Mouse (Mus musculus) Patski (cell line): ENCODE measurements around the gene Fam69b. TPM values are rescaled to one million over a fixed set of nuclear protein-coding genes. Genes with fewer than 3 reads are reported as not detected.
A peak's percentile ranks its signal among the peaks of the same experiment; 100 is the strongest.
"Not testable (repeated sequence)": the region's sequence is repeated elsewhere in the genome, so short reads cannot be mapped to it uniquely, and the experiment has no call there.

Experiments
- ATAC-seq: fragments of 100-300 bp; one replicate; pipeline ENCODE4 v1.8.0; 2021
- CTCF ChIA-PET: fragments of 350-600 bp; sonication (Branson Sonifier 250); formaldehyde crosslinking; loops from one replicate; lab custom pipeline; 2022; ENCODE audit warnings: inconsistent platforms; lab: Charles Lee
- POLR2A ChIA-PET: fragments of 350-600 bp; sonication (Branson Sonifier 250); formaldehyde crosslinking; loops from one replicate; lab custom pipeline; 2022; ENCODE audit warnings: antibody characterized with exemption, inconsistent platforms; lab: Charles Lee
- DNase-seq: peaks from one replicate; pipeline ENCODE4 v3.0.0-alpha.2; 2011; ENCODE audit warnings: low read depth, low spot score
- H3K27me3 ChIP-seq: fragments of 371-371 bp; one replicate; pipeline ENCODE4 v1.5.1; 2021
- CTCF ChIP-seq: fragments of 100-300 bp; IDR thresholded peaks from one replicate; pipeline ENCODE4 v1.5.1; 2021
- in situ Hi-C: fragments of 300-500 bp; cut with MboI; formaldehyde crosslinking; loops from 3 replicates; pipeline ENCODE4 v1.11.1; 2018; ENCODE audit warnings: low pct_unique_long_range_greater_than_20kb, mixed read lengths
- polyA plus RNA-seq: library from polyadenylated mRNA; unstranded; gene quantifications from one replicate; pipeline ENCODE4 v1.2.3, GENCODE M21; 2021

Fam69b gene
- polyA plus RNA-seq, 1 experiment from 2014 or later: 57.3 TPM

DNA sequence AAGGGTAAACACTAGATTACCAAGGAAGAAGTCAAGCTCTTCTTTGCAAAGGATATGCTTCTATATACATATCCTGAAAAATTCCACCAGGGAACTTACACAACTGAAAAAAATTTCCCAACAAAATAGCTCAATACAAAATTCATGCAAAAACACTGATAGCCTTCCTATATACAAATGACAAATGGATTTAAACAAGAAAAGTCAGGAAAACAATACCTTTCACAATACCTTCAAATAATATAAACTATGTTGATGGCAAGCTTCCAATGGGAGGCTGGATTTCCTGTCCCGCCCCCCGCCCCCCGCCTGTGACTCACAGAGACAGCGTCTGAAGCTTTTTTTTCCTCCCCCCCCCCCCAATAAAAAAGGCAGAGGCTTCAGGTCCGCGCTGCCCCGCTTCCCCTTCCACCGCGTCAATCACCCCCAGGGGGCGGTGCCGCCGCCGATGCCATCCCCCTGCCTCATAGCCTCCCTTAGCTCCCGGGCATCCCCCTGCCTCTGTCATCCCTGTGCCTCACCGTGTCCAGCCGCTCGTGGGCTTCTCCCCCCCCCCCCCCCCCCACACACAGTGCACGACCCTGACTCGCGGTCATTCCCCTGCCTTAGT, 33.0 kb downstream of the Fam69b start:
- H3K27me3 ChIP-seq: no peaks in the 10 kb centered on the region
- no peak for TF ChIP-seq CTCF
- ChIA-PET CTCF (no interaction called here), POLR2A (no interaction called here)
- no peak for ATAC-seq
- in situ Hi-C loops: no loop called here
- DNase-seq: no peak

DNA sequence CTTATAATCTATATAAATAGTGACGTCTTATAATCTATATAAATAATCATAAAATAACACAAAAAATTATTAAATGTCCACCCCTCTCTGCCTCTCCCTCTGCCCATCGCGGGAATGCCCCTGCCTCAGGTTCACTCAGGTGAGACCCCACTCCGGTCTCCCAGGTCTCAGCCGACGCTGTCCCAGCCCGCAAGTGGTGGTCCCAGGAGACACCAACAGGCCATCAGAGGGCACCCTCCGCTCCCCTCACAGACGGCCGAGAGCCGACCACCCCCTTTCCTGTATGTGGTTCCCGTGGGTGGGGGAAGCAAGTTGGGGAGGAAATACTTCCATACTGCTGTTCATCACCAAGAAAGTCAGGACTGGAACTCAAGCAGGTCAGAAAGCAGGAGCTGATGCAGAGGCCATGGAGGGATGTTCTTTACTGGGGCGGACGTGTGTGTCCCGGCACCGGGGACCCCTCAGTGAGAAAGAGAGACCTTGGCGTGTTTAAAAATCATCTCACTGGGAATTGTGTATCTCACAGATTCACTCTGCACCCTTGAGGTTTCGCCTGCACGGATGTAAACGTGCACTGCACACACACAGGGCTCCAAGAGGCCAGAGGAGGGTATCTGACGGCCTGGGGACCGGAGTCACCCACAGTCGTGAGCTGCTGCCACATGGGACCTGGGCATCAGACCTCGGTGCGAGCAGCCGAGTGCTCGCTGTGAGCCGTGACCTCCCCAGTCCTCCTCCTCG, 33.7 kb downstream of the Fam69b start:
- no peaks in the 10 kb centered on the region for H3K27me3 ChIP-seq
- in situ Hi-C loops: no loop called here
- ATAC-seq (no peak), DNase-seq (no peak)
- ChIA-PET POLR2A (no interaction called here), CTCF (interaction anchor here (3.6 kb wide), 1 partner anchor 15 kb away, joined by 12 read pairs; no protein-coding TSS in a partner anchor)
- no peak for TF ChIP-seq CTCF

DNA sequence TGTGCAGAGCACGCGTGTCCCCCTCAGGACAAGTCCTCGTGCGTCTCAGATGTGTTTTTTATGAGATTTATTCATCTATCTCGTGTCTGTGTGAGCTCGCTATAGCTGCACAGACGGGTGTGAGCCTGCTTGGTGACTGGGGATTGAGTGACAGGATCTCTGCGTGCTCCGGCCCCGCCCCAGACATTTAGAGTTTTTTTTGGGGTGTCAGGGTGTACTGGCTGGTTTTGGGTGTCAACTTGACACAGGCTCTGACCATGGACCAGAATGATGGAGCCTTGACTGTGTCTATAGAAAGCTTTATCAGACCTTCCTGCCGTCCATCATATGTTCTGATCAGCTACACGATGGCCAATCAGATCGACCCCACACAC, 34.2 kb downstream of the Fam69b start:
- POLR2A ChIA-PET: no interaction called here
- no peaks in the 10 kb centered on the region for H3K27me3 ChIP-seq
- no peak for ATAC-seq
- CTCF ChIA-PET: interaction anchor here (3.6 kb wide), 1 partner anchor 15 kb away, joined by 12 read pairs; no protein-coding TSS in a partner anchor
- no peak for DNase-seq
- TF ChIP-seq CTCF: no peak
- in situ Hi-C loops: no loop called here

DNA sequence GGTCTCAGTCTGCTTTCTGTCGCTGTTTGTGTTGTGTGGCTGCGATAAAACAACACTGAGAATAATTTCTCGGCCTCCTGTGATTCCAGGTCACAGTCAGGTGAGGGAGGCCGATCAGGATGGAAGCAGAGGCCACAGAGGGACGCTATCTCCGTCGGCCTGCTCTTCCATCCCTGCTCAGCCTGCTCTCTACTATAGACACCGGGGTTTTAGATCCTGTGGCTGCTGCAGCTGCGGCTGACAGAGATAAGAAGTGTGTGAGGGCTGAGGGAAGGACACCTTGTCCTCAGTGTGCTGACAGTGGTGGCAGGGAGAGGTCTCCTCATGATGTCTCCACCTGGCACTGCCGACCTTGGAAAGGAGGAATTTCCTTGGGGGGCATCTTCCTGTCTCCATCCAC, 34.9 kb downstream of the Fam69b start:
- in situ Hi-C loops: no loop called here
- TF ChIP-seq CTCF: no peak
- POLR2A ChIA-PET: no interaction called here

DNA sequence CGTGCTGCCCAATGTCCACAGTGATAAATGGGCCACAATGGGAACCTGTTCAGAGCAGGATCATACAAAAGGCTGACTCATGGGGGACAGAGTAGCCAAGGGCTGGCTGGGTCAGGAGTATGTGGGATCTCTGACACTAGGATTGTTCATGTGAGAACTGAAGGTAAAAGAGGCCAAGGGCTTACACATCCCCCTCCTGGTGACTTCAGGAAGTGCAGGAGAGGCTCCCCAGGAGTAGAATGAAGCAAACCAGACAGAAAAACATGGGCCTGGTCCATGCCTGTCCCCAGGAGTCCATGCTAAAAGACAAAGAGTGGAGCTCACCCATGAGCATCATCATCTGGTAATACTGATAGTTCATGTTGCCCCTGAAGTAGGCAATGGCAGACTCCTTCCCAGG, 35.3 kb downstream of the Fam69b start:
- POLR2A ChIA-PET, H3K27me3 ChIP-seq, DNase-seq, in situ Hi-C loops, ATAC-seq: not testable (repeated sequence)
- CTCF ChIA-PET: interaction anchor here (0.8 to 3.6 kb wide), 2 partner anchors 16 to 17 kb away, joined by 3 to 12 read pairs; no protein-coding TSS in a partner anchor
- TF ChIP-seq CTCF: peak; percentile 75

More for the DNA sequence above, 34.9 kb downstream of the Fam69b start:
- DNase-seq: no peak
- ATAC-seq: no peak
- no peaks in the 10 kb centered on the region for H3K27me3 ChIP-seq
- CTCF ChIA-PET: interaction anchor here (3.6 kb wide), 1 partner anchor 16 kb away, joined by 12 read pairs; no protein-coding TSS in a partner anchor

DNA sequence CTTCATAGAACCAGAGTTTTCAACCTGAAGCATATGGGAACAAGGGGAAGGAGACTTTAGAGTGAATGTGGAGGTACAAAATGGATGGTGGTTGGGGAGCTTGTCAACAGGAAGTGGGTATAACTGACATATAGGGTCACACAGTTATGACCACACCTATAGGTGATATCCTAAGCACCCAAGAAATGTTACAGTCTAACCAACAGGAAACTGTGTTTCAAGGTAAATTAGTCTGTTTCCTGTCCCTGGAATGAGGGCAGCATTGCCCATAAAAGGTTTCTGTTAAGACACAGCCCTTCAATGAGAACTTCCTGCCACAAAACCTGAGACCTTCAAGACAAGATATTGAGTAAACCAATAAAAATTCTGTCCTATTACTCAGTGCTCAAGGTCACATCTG, 40.5 kb downstream of the Fam69b start:
- no peak for ATAC-seq
- no peak for TF ChIP-seq CTCF
- in situ Hi-C loops: no loop called here

DNA sequence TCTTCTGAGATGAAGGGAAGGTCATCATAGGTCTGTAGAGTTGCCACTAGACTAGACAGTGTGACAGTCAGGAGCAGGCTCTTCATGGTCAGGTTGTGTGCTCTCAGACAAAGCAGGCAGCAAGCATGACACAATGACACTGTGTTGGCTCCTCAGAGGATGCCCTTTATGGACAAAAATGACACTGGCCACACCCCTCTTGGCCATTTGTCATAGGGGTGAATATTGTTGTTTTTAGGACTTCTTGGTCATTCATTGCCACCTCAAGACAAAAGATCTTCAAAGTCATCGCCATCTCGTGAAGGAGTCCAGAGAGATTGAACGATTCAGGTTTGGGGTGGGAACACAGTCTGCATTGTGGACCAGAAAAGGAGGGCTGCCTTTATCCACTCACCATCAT, 42.9 kb downstream of the Fam69b start, which contains the start of gene Lcn4:
TSS of gene Lcn4 (minus strand) at position 101 of the 400 bp plus-strand sequence.
- DNase-seq (no peak), ATAC-seq (no peak)
- no peak for TF ChIP-seq CTCF
- in situ Hi-C loops: no loop called here
- ChIA-PET CTCF (interaction anchor here (1.1 kb wide), 1 partner anchor 24 kb away, joined by 3 read pairs; no protein-coding TSS in a partner anchor), POLR2A (no interaction called here)
- peaks cover 23% of the 10 kb centered on the region for H3K27me3 ChIP-seq

More for the DNA sequence above, 40.5 kb downstream of the Fam69b start:
- ChIA-PET POLR2A (no interaction called here), CTCF (interaction anchor here (1.1 kb wide), 1 partner anchor 22 kb away, joined by 4 read pairs; no protein-coding TSS in a partner anchor)
- H3K27me3 ChIP-seq: peaks cover 5% of the 10 kb centered on the region
- no peak for DNase-seq

Other genes with a start within 250 kb of the Fam69b start
- 32.7 TPM for gene Snapc4, start 247.8 kb upstream of the Fam69b start, polyA plus RNA-seq
- 89.9 TPM for gene Entr1, start 239.1 kb upstream of the Fam69b start, polyA plus RNA-seq
- 99.2 TPM for gene Pmpca, start 239.1 kb upstream of the Fam69b start, polyA plus RNA-seq
- gene Inpp5e, start 219.3 kb upstream of the Fam69b start, polyA plus RNA-seq: 31.6 TPM
- gene Sec16a, start 183.2 kb upstream of the Fam69b start, polyA plus RNA-seq: 49.4 TPM
- gene Notch1, start 111.8 kb upstream of the Fam69b start, polyA plus RNA-seq: 7.6 TPM
- 9.4 TPM for gene Egfl7, start 48.4 kb upstream of the Fam69b start, polyA plus RNA-seq
- not detected for gene Gm20532, start 41.8 kb upstream of the Fam69b start, polyA plus RNA-seq
- 41.6 TPM for gene Agpat2, start 24.0 kb upstream of the Fam69b start, polyA plus RNA-seq
- gene Lcn4, start 42.8 kb downstream of the Fam69b start, polyA plus RNA-seq: not detected
- gene Abo, start 236.5 kb downstream of the Fam69b start, polyA plus RNA-seq: not detected